Mouse (Mus musculus) neutrophil, adult 5-6 weeks (primary cell): Measurements from ENCODE around the gene Slu7. TPM values are rescaled to one million over a fixed set of nuclear protein-coding genes. Genes with fewer than 3 reads are reported as not detected.

ENCODE experiments used
- ATAC-seq: fragments of 151-379, 151-347 bp; 2 replicates; pipeline ENCODE4 v1.8.0; 2017; ENCODE audit warnings: mild to moderate bottlenecking, moderate TSS enrichment; ENCODE audit not compliant: insufficient number of reproducible peaks, poor library complexity, low FRiP score, severe bottlenecking; ENCODE audit errors: extremely low read depth
- total RNA-seq: library from RNA; stranded (forward); fragments of 200-1000 nt; gene quantifications from 2 replicates; pipeline ENCODE4 v1.2.3, GENCODE M21; 2017

Gene Slu7
- total RNA-seq, 1 experiment from 2014 or later, result 131 TPM

GRCm38 (mm10) chr11:43479376-43479775, 45.8 kb downstream of the Slu7 start:
- ATAC-seq, result no peak

GRCm38 (mm10) chr11:43480561-43480960, 47.0 kb downstream of the Slu7 start:
- no peak for ATAC-seq

GRCm38 (mm10) chr11:43481672-43482522, 48.4 kb downstream of the Slu7 start:
- ATAC-seq, result no peak

- ATAC-seq, result no peak
These were observed 49.7 kb downstream of the Slu7 start for GRCm38 (mm10) chr11:43483122-43483792.

- ATAC-seq, result no peak
These were observed 50.5 kb downstream of the Slu7 start for GRCm38 (mm10) chr11:43484057-43484456.

- ATAC-seq, result no peak
These were observed 51.1 kb downstream of the Slu7 start for GRCm38 (mm10) chr11:43484652-43485051.

- no peak for ATAC-seq
These were observed 52.3 kb downstream of the Slu7 start for GRCm38 (mm10) chr11:43485855-43486254.

- ATAC-seq, result peak; percentile 65; the same call in 1 of the 2 replicates
These were observed 59.1 kb downstream of the Slu7 start for GRCm38 (mm10) chr11:43492663-43493062.

GRCm38 (mm10) chr11:43493815-43494409, 60.4 kb downstream of the Slu7 start:
- ATAC-seq, result peak; percentile 46; the same call in 1 of the 2 replicates

- no peak for ATAC-seq
These were observed 61.5 kb downstream of the Slu7 start for GRCm38 (mm10) chr11:43495037-43495436.

- no peak for ATAC-seq
These were observed 62.0 kb downstream of the Slu7 start for GRCm38 (mm10) chr11:43495532-43495931.

Other genes with a start within 250 kb of the Slu7 start
- 121 and 154 TPM in 2 replicates for gene Pttg1, start 7.5 kb upstream of the Slu7 start, total RNA-seq
- not detected in 2 replicates for gene C1qtnf2, start 40.5 kb downstream of the Slu7 start, total RNA-seq
- gene Ccnjl, start 95.0 kb downstream of the Slu7 start, total RNA-seq, result not detected in 2 replicates
- 0.35 TPM in 1 of 2 replicates, not detected in the other for gene 4933415A04Rik, start 153.3 kb downstream of the Slu7 start, total RNA-seq
- not detected in 2 replicates for gene Fabp6, start 167.8 kb downstream of the Slu7 start, total RNA-seq
- gene Pwwp2a, start 248.3 kb downstream of the Slu7 start, total RNA-seq, result 54.6 and 54.9 TPM in 2 replicates